Mouse (Mus musculus): ENCODE measurements around the gene Dusp11. TPM values are rescaled to one million over a fixed set of nuclear protein-coding genes. Genes with fewer than 3 reads are reported as not detected.
"Not testable (repeated sequence)": the region's sequence is repeated elsewhere in the genome, so short reads cannot be mapped to it uniquely, and the experiment has no call there.

The Dusp11 gene
- polyA plus RNA-seq, 1 experiment from 2014 or later: 43.5 TPM

DNA sequence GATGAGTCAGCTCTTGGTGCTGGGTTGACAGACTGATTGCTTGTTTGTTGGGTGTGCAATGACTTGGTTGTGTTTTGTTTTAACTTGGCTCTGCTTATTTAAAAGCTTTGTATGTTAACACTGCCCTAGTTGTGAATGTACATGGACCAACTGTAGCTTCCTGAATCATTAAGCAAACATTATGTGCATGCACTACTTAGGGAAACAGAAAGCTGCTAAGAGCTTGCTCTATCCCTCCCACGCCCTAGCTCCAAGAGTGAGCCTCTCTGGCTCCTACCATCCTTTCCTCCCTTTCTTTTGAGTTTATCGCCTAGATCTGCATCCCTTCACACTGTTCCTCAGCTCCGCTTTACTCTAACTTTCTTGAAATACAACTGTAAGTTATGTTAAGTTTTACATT, 11.9 kb upstream of the Dusp11 start:
- WGBS: 60% methylated on average over 3 of the region's 3 CpGs
- ATAC-seq: no peak
- H3K4me2 ChIP-seq (replicated peaks): no peak overlapping the region

DNA sequence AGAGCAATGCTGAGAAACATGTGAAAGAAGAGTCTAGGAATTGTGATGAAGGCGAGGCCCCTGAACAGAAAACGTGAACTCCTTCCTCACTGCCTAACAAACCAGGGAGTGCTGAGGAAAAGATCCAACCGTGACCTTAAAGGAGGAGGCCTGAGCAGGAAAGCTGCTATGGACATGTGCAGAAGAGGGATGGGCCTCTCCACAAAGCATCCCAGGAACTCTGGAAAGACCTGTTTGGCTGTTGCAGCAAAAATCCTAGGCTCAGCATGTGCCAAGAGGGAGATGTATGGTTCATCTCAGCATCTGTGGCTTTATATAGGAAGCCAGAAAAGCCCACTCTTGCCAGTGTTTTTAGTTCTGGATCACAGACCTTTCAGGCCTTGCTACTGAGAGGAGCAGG, 11.2 kb upstream of the Dusp11 start:
- WGBS: 58% methylated on average over 3 of the region's 3 CpGs

More for the DNA sequence above, 11.9 kb upstream of the Dusp11 start:
- H3K27ac ChIP-seq: 0 out of 2 replicates have a peak overlapping the region, but pooled peaks have one; percentile 17
- H3K4me1 ChIP-seq (replicated peaks): no peaks in the 10 kb centered on the region
- H3K9ac ChIP-seq: no peak overlapping the region
- no peaks in the 10 kb centered on the region for H3K9me3 ChIP-seq
- H3K36me3 ChIP-seq: no peaks in the 10 kb centered on the region
- H3K4me3 ChIP-seq (replicated peaks): no peak overlapping the region
- no peaks in the 10 kb centered on the region for H3K27me3 ChIP-seq (replicated peaks)

DNA sequence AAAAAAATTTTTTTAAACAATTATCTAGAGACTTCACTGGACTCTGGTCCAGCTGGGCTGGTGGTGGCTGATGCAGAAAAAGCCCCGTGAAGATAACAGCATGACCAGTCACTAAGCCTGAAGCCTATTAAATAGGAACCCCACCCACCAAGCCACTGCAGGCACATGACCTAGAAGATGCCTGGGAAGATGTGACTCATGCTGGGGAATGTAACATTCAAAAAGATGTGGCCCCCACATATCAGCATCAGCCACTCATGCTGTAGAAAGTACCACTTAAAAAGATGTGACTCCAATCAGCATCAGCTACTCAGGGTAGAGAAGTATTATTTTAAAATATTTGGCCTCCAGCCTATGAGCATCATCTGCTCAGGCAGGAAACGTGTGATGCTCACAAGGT, 8.4 kb upstream of the Dusp11 start:
- H3K9ac ChIP-seq: no peak overlapping the region
- no peak for ATAC-seq
- H3K27ac ChIP-seq: no peak overlapping the region
- 55% methylated on average over 2 of the region's 2 CpGs for WGBS
- H3K9me3 ChIP-seq: no peaks in the 10 kb centered on the region
- H3K4me1 ChIP-seq (replicated peaks): no peaks in the 10 kb centered on the region
- H3K4me3 ChIP-seq (replicated peaks): no peak overlapping the region
- no peak overlapping the region for H3K4me2 ChIP-seq (replicated peaks)
- H3K27me3 ChIP-seq (replicated peaks): no peaks in the 10 kb centered on the region
- no peaks in the 10 kb centered on the region for H3K36me3 ChIP-seq

More for the DNA sequence above, 11.2 kb upstream of the Dusp11 start:
- Histone ChIP-seq H3K27ac (0 out of 2 replicates have a peak overlapping the region, but pooled peaks have one; percentile 17), H3K9me3 (no peaks in the 10 kb centered on the region), H3K4me1 (replicated peaks) (no peaks in the 10 kb centered on the region), H3K4me3 (replicated peaks) (no peak overlapping the region), H3K9ac (no peak overlapping the region), H3K4me2 (replicated peaks) (no peak overlapping the region), H3K36me3 (no peaks in the 10 kb centered on the region), H3K27me3 (replicated peaks) (no peaks in the 10 kb centered on the region)
- no peak for ATAC-seq

DNA sequence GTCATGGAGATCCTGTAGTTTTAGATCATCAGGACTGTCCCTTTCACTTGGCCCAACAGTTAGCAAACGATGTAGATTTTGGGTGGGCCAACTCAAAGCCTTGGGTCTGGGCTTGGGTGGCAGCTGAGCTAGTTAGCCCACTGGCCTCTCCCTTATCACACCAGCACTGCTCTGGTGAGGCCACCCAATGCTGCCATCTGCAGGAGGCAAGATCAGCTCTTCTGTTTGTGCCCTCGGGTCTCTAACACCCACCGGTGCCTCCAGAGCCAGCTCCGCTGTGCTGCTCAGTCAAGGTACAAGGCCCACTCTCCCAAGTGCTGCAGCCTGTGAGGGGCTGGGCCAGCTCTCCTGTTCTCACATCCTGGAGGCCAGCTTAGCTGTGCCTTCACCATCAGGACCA, 5.2 kb upstream of the Dusp11 start:
- Histone ChIP-seq H3K27me3 (replicated peaks) (no peaks in the 10 kb centered on the region), H3K36me3 (no peaks in the 10 kb centered on the region), H3K4me1 (replicated peaks) (no peaks in the 10 kb centered on the region), H3K9ac (no peak overlapping the region), H3K9me3 (no peaks in the 10 kb centered on the region), H3K4me3 (replicated peaks) (no peak overlapping the region), H3K27ac (no peak overlapping the region), H3K4me2 (replicated peaks) (no peak overlapping the region)
- ATAC-seq: no peak
- 82% methylated on average over 4 of the region's 4 CpGs for WGBS

DNA sequence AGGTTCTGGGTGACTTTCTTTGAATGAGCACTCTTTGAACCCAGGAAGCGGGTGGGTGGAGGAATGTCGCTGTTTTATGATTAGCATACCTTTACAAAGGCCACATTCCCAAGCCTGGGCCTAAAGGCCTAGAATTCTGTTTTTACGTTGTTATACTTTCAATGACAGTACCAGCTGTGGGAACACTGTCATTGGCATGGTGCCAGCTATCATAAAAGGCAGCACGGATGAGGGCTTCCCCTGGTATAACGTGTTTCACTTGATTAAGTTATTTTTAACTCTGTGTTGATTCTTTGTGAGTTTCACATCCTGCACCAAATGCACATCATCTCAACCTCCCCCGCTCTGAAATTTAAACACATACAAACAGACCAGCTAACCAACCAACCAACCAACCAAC, 4.6 kb upstream of the Dusp11 start:
- H3K4me2 ChIP-seq (replicated peaks); H3K9ac ChIP-seq; H3K36me3 ChIP-seq; H3K27me3 ChIP-seq (replicated peaks); H3K4me1 ChIP-seq (replicated peaks); ATAC-seq; H3K9me3 ChIP-seq; H3K27ac ChIP-seq; H3K4me3 ChIP-seq (replicated peaks): not testable (repeated sequence)
- 30% methylated on average over 6 of the region's 6 CpGs for WGBS

DNA sequence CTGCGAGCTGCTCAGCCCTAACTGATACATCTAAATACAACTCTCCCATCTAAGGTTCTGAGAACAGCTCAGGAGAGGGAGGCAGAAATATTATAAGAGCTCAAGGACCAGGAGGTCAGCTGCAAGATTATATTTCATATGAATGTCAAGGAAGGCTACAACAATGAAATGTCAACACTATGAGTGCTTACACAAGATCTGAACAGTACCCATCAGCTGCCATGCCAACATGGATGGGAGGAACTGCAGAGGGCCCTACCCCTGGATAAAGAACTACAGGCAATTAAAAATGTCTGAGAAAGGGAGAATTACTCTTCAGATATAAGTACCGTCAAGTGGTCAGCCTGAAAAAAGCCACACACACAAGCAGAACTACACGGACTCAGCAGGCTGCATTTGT, 3.9 kb downstream of the Dusp11 start:
- 0 out of 2 replicates have a peak, but pooled peaks cover 5% of the 10 kb centered on the region for H3K4me1 ChIP-seq (replicated peaks)
- H3K9me3 ChIP-seq: no peaks in the 10 kb centered on the region
- WGBS: 78% methylated on average over 3 of the region's 3 CpGs
- no peak for ATAC-seq
- no peak overlapping the region for H3K9ac ChIP-seq
- H3K4me3 ChIP-seq (replicated peaks): no peak overlapping the region
- H3K27ac ChIP-seq: no peak overlapping the region
- H3K27me3 ChIP-seq (replicated peaks): no peaks in the 10 kb centered on the region
- H3K4me2 ChIP-seq (replicated peaks): no peak overlapping the region
- peaks cover 15% of the 10 kb centered on the region for H3K36me3 ChIP-seq

DNA sequence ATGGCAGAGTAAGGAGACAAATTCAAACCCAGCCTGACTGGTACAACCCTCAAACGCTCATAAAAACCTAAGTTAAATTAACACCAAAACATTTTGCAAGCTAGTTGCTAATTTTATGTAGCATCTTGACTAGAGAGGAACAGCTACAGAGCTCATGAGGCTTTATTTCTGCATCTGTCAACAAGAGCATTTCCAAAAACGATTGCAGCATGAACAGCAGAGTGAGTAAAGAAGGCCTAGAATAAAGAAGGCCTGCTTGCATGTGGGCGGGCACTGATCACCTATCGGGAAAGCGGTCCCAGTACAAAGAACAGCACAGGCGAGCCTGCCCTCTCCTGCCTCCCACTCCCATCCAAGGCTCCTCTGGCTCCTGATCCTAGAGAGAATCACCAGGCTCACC, 12.9 kb downstream of the Dusp11 start:
- no peak overlapping the region for H3K27ac ChIP-seq
- H3K36me3 ChIP-seq: peaks cover 52% of the 10 kb centered on the region
- H3K4me3 ChIP-seq (replicated peaks): no peak overlapping the region
- no peak for ATAC-seq
- no peaks in the 10 kb centered on the region for H3K4me1 ChIP-seq (replicated peaks)
- no peak overlapping the region for H3K4me2 ChIP-seq (replicated peaks)
- WGBS: 85% methylated on average over 6 of the region's 6 CpGs
- H3K9me3 ChIP-seq: no peaks in the 10 kb centered on the region
- no peak overlapping the region for H3K9ac ChIP-seq
- H3K27me3 ChIP-seq (replicated peaks): no peaks in the 10 kb centered on the region

DNA sequence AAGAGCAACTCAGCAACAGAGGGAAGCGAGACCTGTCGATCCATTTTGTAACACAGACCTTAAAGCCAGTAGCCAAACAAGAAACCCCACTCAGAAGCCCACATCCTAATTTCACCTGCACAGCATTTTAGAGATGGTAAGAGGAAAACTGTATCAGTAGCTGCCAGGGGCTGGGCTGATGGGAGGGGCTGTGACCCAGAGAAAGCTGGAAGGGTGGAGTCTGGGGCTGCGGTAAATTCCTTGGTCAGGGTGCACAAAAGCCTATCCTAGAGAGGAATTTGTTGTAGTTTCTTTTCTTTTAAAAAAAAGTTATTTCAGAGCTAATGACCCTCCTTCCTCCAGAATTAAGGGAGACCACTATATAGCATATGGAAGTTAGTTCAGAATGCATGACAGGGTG, 19.0 kb downstream of the Dusp11 start:
- Histone ChIP-seq H3K27ac (no peak overlapping the region), H3K27me3 (replicated peaks) (no peaks in the 10 kb centered on the region), H3K4me2 (replicated peaks) (no peak overlapping the region), H3K36me3 (peaks cover 24% of the 10 kb centered on the region; the same call in 1 of the 2 replicates), H3K9me3 (no peaks in the 10 kb centered on the region), H3K9ac (no peak overlapping the region), H3K4me1 (replicated peaks) (no peaks in the 10 kb centered on the region), H3K4me3 (replicated peaks) (no peak overlapping the region)
- no peak for ATAC-seq
- 90% methylated on average over 3 of the region's 3 CpGs for WGBS

DNA sequence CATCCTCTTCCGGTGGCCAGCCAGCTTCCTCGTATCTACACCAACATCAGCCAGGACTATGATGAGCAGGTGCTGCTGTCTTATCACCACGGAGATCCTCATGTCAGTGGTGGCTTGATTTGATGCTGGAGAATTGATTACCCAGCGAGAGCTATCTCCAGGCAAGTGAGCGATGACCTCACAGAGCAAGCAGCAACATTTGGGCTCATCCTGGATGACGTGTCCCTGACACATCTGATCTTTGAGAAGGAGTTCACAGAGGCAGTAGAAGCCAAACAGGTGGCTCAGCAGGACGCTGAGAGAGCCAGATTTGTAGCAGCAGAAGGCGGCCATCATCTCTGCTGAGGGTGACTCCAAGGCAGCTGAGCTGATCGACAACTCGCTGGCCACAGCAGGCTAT, 22.8 kb downstream of the Dusp11 start:
- H3K9ac ChIP-seq: no peak overlapping the region
- no peaks in the 10 kb centered on the region for H3K27me3 ChIP-seq (replicated peaks)
- H3K4me2 ChIP-seq (replicated peaks): no peak overlapping the region
- H3K9me3 ChIP-seq: no peaks in the 10 kb centered on the region
- H3K27ac ChIP-seq: no peak overlapping the region
- 68% methylated on average over 10 of the region's 10 CpGs for WGBS
- 0 out of 2 replicates have a peak, but pooled peaks cover 6% of the 10 kb centered on the region for H3K36me3 ChIP-seq
- no peak for ATAC-seq
- no peak overlapping the region for H3K4me3 ChIP-seq (replicated peaks)
- H3K4me1 ChIP-seq (replicated peaks): 0 out of 2 replicates have a peak, but pooled peaks cover 2% of the 10 kb centered on the region

DNA sequence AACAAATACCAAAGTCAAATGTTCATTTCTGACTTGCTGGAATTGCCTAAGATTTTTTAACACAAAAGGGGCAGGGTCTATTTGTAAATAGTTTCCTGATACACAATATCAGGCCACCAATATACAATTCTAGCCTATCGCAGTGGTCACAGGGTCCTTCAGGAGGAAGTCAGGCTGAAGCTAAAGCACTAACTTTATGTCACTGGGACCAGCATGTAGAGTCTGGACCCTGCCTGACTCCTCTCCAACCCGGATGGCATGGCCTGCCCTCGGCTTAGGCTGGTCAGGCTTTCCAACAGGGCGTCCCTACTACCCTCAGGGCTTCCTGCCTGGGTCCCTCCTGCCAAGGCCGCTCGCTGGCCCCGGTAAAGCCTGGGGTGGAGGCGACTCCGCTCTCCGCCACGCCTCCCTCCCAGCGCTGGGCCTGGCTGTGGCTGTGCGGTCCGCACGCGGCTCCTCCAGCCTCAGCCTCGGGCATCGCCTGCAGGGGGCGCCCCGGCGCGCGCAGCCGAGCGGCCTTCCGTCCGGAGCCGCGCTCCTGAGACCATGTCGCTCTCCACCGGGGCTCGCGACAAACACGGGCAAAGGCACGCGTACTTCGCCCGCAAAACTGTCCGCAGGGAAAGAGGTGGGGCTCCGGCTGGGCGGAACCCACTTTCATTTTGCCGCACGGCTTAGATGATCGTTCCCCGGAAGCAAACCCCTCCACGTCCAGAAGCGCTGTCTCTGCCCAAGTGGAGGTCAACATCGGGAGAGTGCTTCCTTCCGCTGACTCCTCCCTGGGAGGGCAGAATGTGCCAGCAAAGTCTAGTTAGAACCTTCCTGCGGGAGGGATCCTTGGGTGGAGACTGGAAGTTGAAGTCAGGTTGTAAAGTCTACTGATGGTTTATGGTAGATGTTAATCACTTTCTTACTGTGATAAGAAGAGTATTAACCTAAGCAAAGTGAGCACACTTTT, 24.7 kb downstream of the Dusp11 start:
- ATAC-seq: peak; percentile 97
- H3K9ac ChIP-seq: peak overlapping the region; percentile 61
- H3K4me3 ChIP-seq (replicated peaks): peak overlapping the region; percentile 45
- H3K9me3 ChIP-seq; H3K27me3 ChIP-seq (replicated peaks); H3K4me1 ChIP-seq (replicated peaks); H3K36me3 ChIP-seq: not testable (repeated sequence)
- WGBS: 1% methylated on average over 50 of the region's 50 CpGs
- peak overlapping the region; percentile 79 for H3K4me2 ChIP-seq (replicated peaks)
- H3K27ac ChIP-seq: peak overlapping the region; percentile 83

DNA sequence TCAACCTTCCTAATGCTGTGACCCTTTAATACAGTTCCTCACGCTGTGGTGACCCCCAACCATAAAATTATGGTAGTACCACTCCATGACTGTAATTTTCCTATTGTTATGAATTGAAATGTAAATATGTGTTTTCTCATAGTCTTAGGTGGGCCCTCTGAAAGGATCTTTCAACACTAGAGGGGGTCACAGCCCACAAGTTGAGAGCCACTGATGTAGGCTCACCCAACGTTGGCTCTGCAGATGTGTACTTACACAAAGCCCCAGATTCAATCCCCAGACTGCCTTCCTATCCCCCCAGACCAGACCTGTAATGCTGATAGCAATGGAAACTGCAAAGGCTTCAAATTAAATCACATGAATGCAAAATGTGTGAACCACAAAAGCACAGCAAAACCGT, 25.8 kb downstream of the Dusp11 start:
- Histone ChIP-seq H3K36me3 (no peaks in the 10 kb centered on the region), H3K4me1 (replicated peaks) (0 out of 2 replicates have a peak, but pooled peaks cover 2% of the 10 kb centered on the region), H3K9ac (no peak overlapping the region), H3K27me3 (replicated peaks) (no peaks in the 10 kb centered on the region), H3K27ac (no peak overlapping the region), H3K9me3 (no peaks in the 10 kb centered on the region), H3K4me3 (replicated peaks) (no peak overlapping the region), H3K4me2 (replicated peaks) (no peak overlapping the region)
- 67% methylated on average over 3 of the region's 3 CpGs for WGBS
- no peak for ATAC-seq

DNA sequence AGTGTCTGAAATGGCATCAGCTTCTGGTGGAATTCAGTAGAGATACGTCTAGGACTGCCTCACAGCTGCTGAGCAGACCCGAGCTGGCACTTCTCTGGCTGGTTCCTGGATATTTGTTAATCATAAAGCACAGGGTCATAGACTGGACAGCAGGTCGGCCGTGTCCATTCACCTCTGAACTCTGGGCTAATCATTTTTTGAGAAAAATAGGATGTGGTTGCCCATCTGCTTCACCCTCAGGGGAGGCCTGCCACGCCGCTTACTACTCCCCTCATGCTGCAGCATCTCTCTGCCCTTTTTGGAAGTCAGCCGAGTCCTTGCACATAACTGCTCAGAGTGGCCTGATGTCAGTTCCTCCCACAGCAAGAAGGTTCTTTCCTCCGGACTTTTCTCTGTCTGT, 27.4 kb downstream of the Dusp11 start:
- Histone ChIP-seq H3K9me3 (no peaks in the 10 kb centered on the region), H3K27me3 (replicated peaks) (no peaks in the 10 kb centered on the region), H3K4me3 (replicated peaks) (no peak overlapping the region), H3K4me2 (replicated peaks) (no peak overlapping the region), H3K27ac (no peak overlapping the region), H3K36me3 (0 out of 2 replicates have a peak, but pooled peaks cover 4% of the 10 kb centered on the region), H3K4me1 (replicated peaks) (0 out of 2 replicates have a peak, but pooled peaks cover 2% of the 10 kb centered on the region), H3K9ac (no peak overlapping the region)
- 77% methylated on average over 8 of the region's 8 CpGs for WGBS
- no peak for ATAC-seq

DNA sequence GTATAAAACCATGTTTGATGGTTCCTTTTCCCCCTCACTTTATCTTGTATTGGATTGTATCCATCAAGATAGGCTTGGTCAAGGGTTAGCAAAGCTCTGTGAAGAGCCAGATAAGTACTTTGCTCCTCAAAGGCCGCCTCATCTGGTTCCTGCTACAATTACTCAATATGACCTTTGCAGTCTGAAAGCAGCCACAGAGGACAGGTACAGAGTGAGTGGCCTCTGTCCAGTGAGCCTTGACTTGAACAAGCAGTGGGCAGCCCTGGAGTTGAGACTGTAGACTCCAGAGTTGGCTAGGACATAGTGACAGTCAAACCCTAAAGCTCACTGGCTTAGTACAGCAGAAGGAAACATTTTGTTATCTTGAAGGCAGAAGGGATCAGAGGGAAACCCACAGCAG, 32.2 kb downstream of the Dusp11 start:
- WGBS: 66% methylated on average over 1 of the region's 1 CpGs

More for the DNA sequence above, 32.2 kb downstream of the Dusp11 start:
- no peaks in the 10 kb centered on the region for H3K27me3 ChIP-seq (replicated peaks)
- no peak overlapping the region for H3K4me3 ChIP-seq (replicated peaks)
- H3K27ac ChIP-seq: no peak overlapping the region
- no peak overlapping the region for H3K4me2 ChIP-seq (replicated peaks)
- peak; percentile 82 for ATAC-seq
- no peaks in the 10 kb centered on the region for H3K9me3 ChIP-seq
- H3K4me1 ChIP-seq (replicated peaks): no peaks in the 10 kb centered on the region
- peaks cover 24% of the 10 kb centered on the region for H3K36me3 ChIP-seq
- H3K9ac ChIP-seq: no peak overlapping the region

Data from intestine, embryonic 15.5 days (tissue).